11 mouse cellular contexts compared by ENCODE assay signal in the genomic region with DNA sequence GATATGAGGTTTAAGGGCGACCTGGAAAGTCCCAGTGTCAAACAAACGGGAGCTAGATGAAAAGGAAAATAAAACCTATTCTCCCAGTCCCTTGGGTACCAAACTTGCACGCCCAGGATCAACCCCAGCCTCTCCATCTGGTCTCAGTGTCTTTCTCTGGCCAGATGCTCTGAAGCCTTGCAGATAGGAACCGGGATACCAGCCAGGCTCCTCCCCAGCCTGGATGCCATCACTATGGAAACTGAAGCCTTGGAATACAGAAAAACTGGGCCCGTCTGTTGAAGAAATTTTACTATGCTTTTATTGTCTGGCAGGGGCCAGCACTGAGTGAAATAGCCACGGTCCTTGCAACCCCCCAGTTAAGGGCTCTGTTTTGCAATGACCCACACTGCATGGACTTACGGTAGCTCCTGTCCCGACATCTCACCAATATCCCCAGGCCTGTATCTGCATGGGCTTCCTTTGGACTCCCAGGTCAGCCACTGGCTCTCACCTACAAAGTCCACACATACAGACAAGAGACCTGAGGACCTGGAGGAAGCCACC. TPM values are rescaled to one million over a fixed set of nuclear protein-coding genes. Genes with fewer than 3 reads are reported as not detected.
A peak's percentile ranks its signal among the peaks of the same experiment; 100 is the strongest.
DNase-seq lines count a peak whose midpoint lies in the region; ATAC-seq and TF ChIP-seq lines count a peak whose summit lies in the region.
"Had no signal": no experiment of that assay in that cellular context is flagged by ENCODE, and none has a peak within 500 bp of the region (broad histone marks: within the 10 kb centered on the region; RNA-seq: fewer than 3 reads in every experiment).

No protein-coding gene starts in this region.

- no peak overlapping the region for H3K4me3 ChIP-seq in hindbrain, embryonic 16.5 days (ENCODE audit: low read length)
- no peak overlapping the region for H3K4me3 ChIP-seq in kidney, adult 2 months (ENCODE audit: insufficient read depth, low read depth, low read length)
- H3K4me3 ChIP-seq: limb, embryonic 13.5 days had no signal

- intact Hi-C loops in left cerebral cortex, postnatal 25 days (cut with DNase I) = no loop called here

- no peak overlapping the region for H3K4me2 ChIP-seq in hindbrain, embryonic 16.5 days (ENCODE audit: low read length)
- H3K4me2 ChIP-seq: limb, embryonic 13.5 days had no signal

- TF ChIP-seq CTCF in kidney, adult 2 months (conservative IDR thresholded peaks at IDR 0.05; ENCODE audit: insufficient read depth, insufficient read length, low read depth, low read length) = no peak

- H3K27me3 ChIP-seq in hindbrain, embryonic 16.5 days (replicated peaks; ENCODE audit: control insufficient read depth, insufficient read depth, low read length) = peaks cover 3% of the 10 kb centered on the region; the same call in 1 of the 2 replicates
- H3K27me3 ChIP-seq in kidney, adult 2 months (replicated peaks; ENCODE audit: control insufficient read depth, insufficient read depth, low read length) = no peaks in the 10 kb centered on the region

- WGBS in hindbrain, embryonic 16.5 days = 35% methylated on average over 8 of the region's 8 CpGs
- WGBS in kidney, adult 2 months = 63% methylated on average over 8 of the region's 8 CpGs

- H3K27ac ChIP-seq in hindbrain, embryonic 16.5 days (ENCODE audit: low read depth, low read length) = no peak overlapping the region
- no peak overlapping the region for H3K27ac ChIP-seq in kidney, adult 2 months (ENCODE audit: insufficient read depth, low read depth, low read length)
- H3K27ac ChIP-seq: limb, embryonic 13.5 days had no signal

- DNase-seq in heart, adult 18-20 months = peak; percentile 40 to 46
- DNase-seq in heart, adult 8-10 months (ENCODE audit: low spot score) = no peak
- DNase-seq in NIH3T3 (ENCODE audit: low read depth) = peak; percentile 85
- DNase-seq in left cerebral cortex, postnatal 25 days (ENCODE audit: low spot score in 2 of 2) = peak; percentile 67 to 87
- no peak for DNase-seq in spleen, postnatal 36 days (ENCODE audit: low spot score in 2 of 2)
- no peak for DNase-seq in yolk sac, embryonic 10.5 days (ENCODE audit: low spot score)
- DNase-seq in kidney, adult 2 months = no peak
- DNase-seq: lung, postnatal 14 days had no signal

- peaks cover 9% of the 10 kb centered on the region; the same call in 1 of the 2 replicates for H3K4me1 ChIP-seq in hindbrain, embryonic 16.5 days (ENCODE audit: control insufficient read depth, insufficient read depth, low read depth, low read length)
- no peaks in the 10 kb centered on the region for H3K4me1 ChIP-seq in kidney, adult 2 months (ENCODE audit: control insufficient read depth, insufficient read depth, low read length)

- peak; percentile 70 for ATAC-seq in hindbrain, embryonic 16.5 days
- ATAC-seq: inflammation-experienced regulatory T-cells, adult 6 months had no signal

- H3K9me3 ChIP-seq in hindbrain, embryonic 16.5 days (ENCODE audit: control insufficient read depth, low read length) = no peaks in the 10 kb centered on the region
- H3K9me3 ChIP-seq: limb, embryonic 13.5 days had no signal

- no peaks in the 10 kb centered on the region for H3K36me3 ChIP-seq in hindbrain, embryonic 16.5 days (ENCODE audit: control insufficient read depth, insufficient read depth, low read length)
- no peaks in the 10 kb centered on the region for H3K36me3 ChIP-seq in kidney, adult 2 months (ENCODE audit: control insufficient read depth, insufficient read depth, low read length)
- H3K36me3 ChIP-seq: limb, embryonic 13.5 days had no signal

- no peak overlapping the region for H3K9ac ChIP-seq in hindbrain, embryonic 16.5 days (ENCODE audit: low read depth, low read length)
- H3K9ac ChIP-seq: limb, embryonic 13.5 days had no signal

- no peak for TF ChIP-seq POLR2A in kidney, adult 2 months (IDR thresholded peaks at IDR 0.05; ENCODE audit: low read depth, low read length)

RNA-seq across cellular contexts. Expression of a gene that starts 18.0 kb away (rescaled TPM):
- total RNA-seq in heart, adult 18-20 months (2021) = 10 to 100 TPM; 16.9 to 29.0 TPM
- 10 to 100 TPM; 25.1 to 33.9 (median 27.0) TPM for total RNA-seq in heart, adult 8-10 months (2022)
- 5.5 and 7.1 TPM in 2 replicates for polyA plus RNA-seq in hindbrain, embryonic 16.5 days (2015; fragmentation: Nextera tagmentation; extraction: Ambion mirVana)
- total RNA-seq in left cerebral cortex, postnatal 25 days (2021) = 10 to 100 TPM; 83.2 to 87.7 TPM
- polyA plus RNA-seq in kidney, adult 2 months (2012; rRNA removed) = 91.5 and 107 TPM in 2 replicates
- polyA plus RNA-seq: inflammation-experienced regulatory T-cells, adult 6 months had no signal

RNA-seq across cellular contexts. Expression of a gene that starts 23.4 kb away (rescaled TPM):
- 10 to 100 TPM; 11.5 to 12.9 TPM for total RNA-seq in heart, adult 18-20 months (2021)
- total RNA-seq in heart, adult 8-10 months (2022) = 10 to 100 TPM in 3 of 4 experiments, 1 to 10 TPM in 1; 9.6 to 12.6 (median 12.1) TPM
- 65.2 and 71.4 TPM in 2 replicates for polyA plus RNA-seq in hindbrain, embryonic 16.5 days (2015; fragmentation: Nextera tagmentation; extraction: Ambion mirVana)
- 10 to 100 TPM; 29.3 to 35.4 TPM for total RNA-seq in left cerebral cortex, postnatal 25 days (2021)
- 9.2 and 11.0 TPM in 2 replicates for polyA plus RNA-seq in kidney, adult 2 months (2012; rRNA removed)

RNA-seq across cellular contexts. Expression of a gene that starts 59.5 kb away (rescaled TPM):
- total RNA-seq in heart, adult 18-20 months (2021) = 1 to 10 TPM; 6.4 to 7.3 TPM
- 1 to 10 TPM; 5.8 to 6.7 (median 6.7) TPM for total RNA-seq in heart, adult 8-10 months (2022)
- 2.2 and 2.5 TPM in 2 replicates for polyA plus RNA-seq in hindbrain, embryonic 16.5 days (2015; fragmentation: Nextera tagmentation; extraction: Ambion mirVana)
- 1 to 10 TPM; 7.7 to 8.3 TPM for total RNA-seq in left cerebral cortex, postnatal 25 days (2021)
- 1.7 and 2.3 TPM in 2 replicates for polyA plus RNA-seq in kidney, adult 2 months (2012; rRNA removed)

RNA-seq across cellular contexts. Expression of a gene that starts 59.6 kb away (rescaled TPM):
- 1 to 10 TPM; 3.2 to 5.2 TPM for total RNA-seq in heart, adult 18-20 months (2021)
- 1 to 10 TPM; 4.4 to 6.2 (median 5.4) TPM for total RNA-seq in heart, adult 8-10 months (2022)
- polyA plus RNA-seq in hindbrain, embryonic 16.5 days (2015; fragmentation: Nextera tagmentation; extraction: Ambion mirVana) = 6.3 and 7.0 TPM in 2 replicates
- 10 to 100 TPM; 11.8 to 13.8 TPM for total RNA-seq in left cerebral cortex, postnatal 25 days (2021)
- polyA plus RNA-seq in kidney, adult 2 months (2012; rRNA removed) = 36.4 and 48.0 TPM in 2 replicates

Comparison
In these comparisons a context has a peak if more than half of its experiments do, and no peak if none do; other contexts are left out.
1. DNase-seq: peak in heart, adult 18-20 months (2 of 2), NIH3T3 (single experiment) and left cerebral cortex, postnatal 25 days (2 of 2); none in heart, adult 8-10 months (single experiment), spleen, postnatal 36 days (0 of 2), yolk sac, embryonic 10.5 days (single experiment) and kidney, adult 2 months (single experiment).